Mouse (Mus musculus): ENCODE data around the gene Nek5. TPM values are rescaled to one million over a fixed set of nuclear protein-coding genes. Genes with fewer than 3 reads are reported as not detected.

Nek5 gene
- polyA plus RNA-seq (2011; ENCODE audit: insufficient read depth, insufficient read length, low read depth, missing spikeins): 0.66 and 0.79 TPM in 2 replicates

GRCm38 (mm10) chr8:22124220-22125152, at the start of gene Nek5:
TSS of gene Nek5 (minus strand) at chr8:22125053.
- H3K27ac ChIP-seq (ENCODE audit: insufficient read depth, low read length): peak within 1 kb of the TSS; percentile 37; the same call in 1 of the 2 replicates
- H3K36me3 ChIP-seq (ENCODE audit: control insufficient read depth, insufficient read depth, low read length, poor library complexity, severe bottlenecking): no peaks in the 10 kb centered on the region
- no peaks in the 10 kb centered on the region for H3K4me1 ChIP-seq (ENCODE audit: control insufficient read depth, insufficient read depth, low read length)
- H3K27me3 ChIP-seq (ENCODE audit: control insufficient read depth, insufficient read depth, low read length, poor library complexity, severe bottlenecking): no peaks in the 10 kb centered on the region
- H3K9me3 ChIP-seq (replicated peaks; ENCODE audit: control insufficient read depth, insufficient read depth, low read length, poor library complexity, severe bottlenecking): no peaks in the 10 kb centered on the region
- peak within 1 kb of the TSS; percentile 20 for H3K9ac ChIP-seq (ENCODE audit: low read depth, poor library complexity, severe bottlenecking)
- H3K4me3 ChIP-seq (ENCODE audit: low read depth, low read length): peak within 1 kb of the TSS; percentile 68
- TF ChIP-seq EP300 (IDR thresholded peaks at IDR 0.05; ENCODE audit: insufficient read depth, low read depth, low read length) (no peak), CTCF (IDR thresholded peaks at IDR 0.05; ENCODE audit: low read depth, low read length) (peak; percentile 55), POLR2A (IDR thresholded peaks at IDR 0.05; ENCODE audit: insufficient read depth, low read length) (no peak)

DNA sequence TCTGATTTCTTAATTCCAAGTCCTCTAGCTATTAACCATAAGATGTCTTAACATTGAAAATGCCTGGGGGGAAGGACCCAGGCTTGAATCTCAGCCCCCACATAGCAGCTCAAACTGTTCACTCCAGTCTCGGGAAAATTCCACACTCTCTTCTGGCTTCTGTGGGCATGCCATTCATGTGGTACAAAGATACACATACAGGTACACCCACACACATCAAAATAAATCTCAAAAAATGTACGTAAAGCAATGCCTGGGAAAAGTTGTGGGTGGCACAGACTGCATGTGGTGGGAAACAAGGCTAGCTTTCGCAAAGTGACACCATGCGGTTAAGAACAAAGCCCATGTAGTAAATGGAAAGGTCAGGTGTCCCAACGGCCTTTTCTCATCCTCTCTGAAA, 44.3 kb upstream of the Nek5 start:
- TF ChIP-seq POLR2A (IDR thresholded peaks at IDR 0.05; ENCODE audit: insufficient read depth, low read length) (no peak), EP300 (IDR thresholded peaks at IDR 0.05; ENCODE audit: insufficient read depth, low read depth, low read length) (no peak), CTCF (IDR thresholded peaks at IDR 0.05; ENCODE audit: low read depth, low read length) (no peak)
- no peak overlapping the region for H3K27ac ChIP-seq (ENCODE audit: insufficient read depth, low read length)
- H3K9ac ChIP-seq (ENCODE audit: low read depth, poor library complexity, severe bottlenecking): no peak overlapping the region
- no peaks in the 10 kb centered on the region for H3K27me3 ChIP-seq (ENCODE audit: control insufficient read depth, insufficient read depth, low read length, poor library complexity, severe bottlenecking)
- no peak overlapping the region for H3K4me3 ChIP-seq (ENCODE audit: low read depth, low read length)
- H3K36me3 ChIP-seq (ENCODE audit: control insufficient read depth, insufficient read depth, low read length, poor library complexity, severe bottlenecking): peaks cover 49% of the 10 kb centered on the region
- H3K9me3 ChIP-seq (replicated peaks; ENCODE audit: control insufficient read depth, insufficient read depth, low read length, poor library complexity, severe bottlenecking): no peaks in the 10 kb centered on the region
- no peaks in the 10 kb centered on the region for H3K4me1 ChIP-seq (ENCODE audit: control insufficient read depth, insufficient read depth, low read length)

DNA sequence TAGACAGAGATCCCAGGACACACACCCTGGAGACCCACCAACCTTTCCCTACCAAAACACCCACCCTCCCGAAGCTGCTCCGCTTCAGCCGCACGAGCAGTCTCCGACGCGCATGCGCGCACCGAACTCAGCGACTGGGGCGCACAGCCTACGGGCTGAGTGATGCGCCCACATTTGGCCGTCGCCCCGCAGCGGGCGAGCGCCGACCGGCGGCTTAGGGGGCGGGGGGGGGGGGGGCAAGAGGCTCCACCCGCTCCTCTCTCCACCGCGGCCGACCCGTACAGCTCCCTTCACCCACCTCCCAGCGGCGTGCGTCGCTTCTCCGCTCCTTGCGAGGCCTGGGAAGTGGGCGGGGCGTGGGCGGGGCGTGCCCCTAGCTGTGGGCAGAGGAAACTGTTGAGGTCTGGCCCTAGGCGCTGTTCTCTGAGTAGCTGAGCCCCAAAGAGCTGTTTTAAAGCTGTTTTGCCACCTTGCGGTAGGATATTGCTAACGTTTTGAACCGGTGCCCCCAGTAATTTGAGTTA, 41.3 kb upstream of the Nek5 start, which contains the start of gene Nek3:
Gene Nek3 (minus strand): TSS at position 356 of the 524 bp plus-strand sequence.
- peaks cover 30% of the 10 kb centered on the region for H3K36me3 ChIP-seq (ENCODE audit: control insufficient read depth, insufficient read depth, low read length, poor library complexity, severe bottlenecking)
- TF ChIP-seq CTCF (IDR thresholded peaks at IDR 0.05; ENCODE audit: low read depth, low read length) (no peak), POLR2A (IDR thresholded peaks at IDR 0.05; ENCODE audit: insufficient read depth, low read length) (no peak), EP300 (IDR thresholded peaks at IDR 0.05; ENCODE audit: insufficient read depth, low read depth, low read length) (no peak)
- no peaks in the 10 kb centered on the region for H3K9me3 ChIP-seq (replicated peaks; ENCODE audit: control insufficient read depth, insufficient read depth, low read length, poor library complexity, severe bottlenecking)
- no peak within 1 kb of the TSS for H3K27ac ChIP-seq (ENCODE audit: insufficient read depth, low read length)
- peak within 1 kb of the TSS; percentile 31 for H3K9ac ChIP-seq (ENCODE audit: low read depth, poor library complexity, severe bottlenecking)
- no peaks in the 10 kb centered on the region for H3K4me1 ChIP-seq (ENCODE audit: control insufficient read depth, insufficient read depth, low read length)
- peak within 1 kb of the TSS; percentile 42 for H3K4me3 ChIP-seq (ENCODE audit: low read depth, low read length)
- no peaks in the 10 kb centered on the region for H3K27me3 ChIP-seq (ENCODE audit: control insufficient read depth, insufficient read depth, low read length, poor library complexity, severe bottlenecking)

GRCm38 (mm10) chr8:22165251-22166079, 40.6 kb upstream of the Nek5 start:
- H3K27me3 ChIP-seq (ENCODE audit: control insufficient read depth, insufficient read depth, low read length, poor library complexity, severe bottlenecking): no peaks in the 10 kb centered on the region
- H3K4me3 ChIP-seq (ENCODE audit: low read depth, low read length): peak overlapping the region; percentile 42
- H3K9ac ChIP-seq (ENCODE audit: low read depth, poor library complexity, severe bottlenecking): peak overlapping the region; percentile 31
- no peaks in the 10 kb centered on the region for H3K4me1 ChIP-seq (ENCODE audit: control insufficient read depth, insufficient read depth, low read length)
- H3K9me3 ChIP-seq (replicated peaks; ENCODE audit: control insufficient read depth, insufficient read depth, low read length, poor library complexity, severe bottlenecking): no peaks in the 10 kb centered on the region
- TF ChIP-seq POLR2A (IDR thresholded peaks at IDR 0.05; ENCODE audit: insufficient read depth, low read length): no peak
- no peak for TF ChIP-seq CTCF (IDR thresholded peaks at IDR 0.05; ENCODE audit: low read depth, low read length)
- no peak for TF ChIP-seq EP300 (IDR thresholded peaks at IDR 0.05; ENCODE audit: insufficient read depth, low read depth, low read length)
- peaks cover 27% of the 10 kb centered on the region for H3K36me3 ChIP-seq (ENCODE audit: control insufficient read depth, insufficient read depth, low read length, poor library complexity, severe bottlenecking)
- H3K27ac ChIP-seq (ENCODE audit: insufficient read depth, low read length): no peak overlapping the region

GRCm38 (mm10) chr8:22164431-22164830, 39.6 kb upstream of the Nek5 start:
- H3K27me3 ChIP-seq (ENCODE audit: control insufficient read depth, insufficient read depth, low read length, poor library complexity, severe bottlenecking): no peaks in the 10 kb centered on the region
- TF ChIP-seq EP300 (IDR thresholded peaks at IDR 0.05; ENCODE audit: insufficient read depth, low read depth, low read length): no peak
- no peak for TF ChIP-seq CTCF (IDR thresholded peaks at IDR 0.05; ENCODE audit: low read depth, low read length)
- TF ChIP-seq POLR2A (IDR thresholded peaks at IDR 0.05; ENCODE audit: insufficient read depth, low read length): no peak
- no peaks in the 10 kb centered on the region for H3K9me3 ChIP-seq (replicated peaks; ENCODE audit: control insufficient read depth, insufficient read depth, low read length, poor library complexity, severe bottlenecking)
- no peak overlapping the region for H3K9ac ChIP-seq (ENCODE audit: low read depth, poor library complexity, severe bottlenecking)
- H3K36me3 ChIP-seq (ENCODE audit: control insufficient read depth, insufficient read depth, low read length, poor library complexity, severe bottlenecking): peaks cover 23% of the 10 kb centered on the region
- no peak overlapping the region for H3K4me3 ChIP-seq (ENCODE audit: low read depth, low read length)
- no peaks in the 10 kb centered on the region for H3K4me1 ChIP-seq (ENCODE audit: control insufficient read depth, insufficient read depth, low read length)
- no peak overlapping the region for H3K27ac ChIP-seq (ENCODE audit: insufficient read depth, low read length)

Measured in ES-Bruce4 (cell line).